ENCODE assay signal across 15 mouse cellular contexts in the genomic region with DNA sequence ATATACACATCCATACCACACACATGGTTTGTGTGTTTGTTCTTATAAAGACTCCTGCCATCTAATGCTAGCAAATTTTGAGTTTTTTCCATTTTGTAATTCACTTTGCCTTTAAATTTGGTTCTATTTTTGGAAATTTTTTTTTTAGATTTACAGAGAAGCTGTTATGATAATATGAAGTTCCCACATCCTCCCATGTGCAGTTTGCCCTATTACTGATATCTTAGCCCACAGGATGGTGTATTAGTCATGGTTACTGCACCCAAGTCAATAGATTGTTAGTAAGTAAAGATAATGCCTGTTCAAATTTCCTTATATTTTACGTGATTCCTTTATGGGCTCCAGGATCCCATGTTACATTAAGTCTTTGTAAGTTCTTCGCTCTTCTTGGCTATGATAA.
"Had no signal": no experiment of that assay in that cellular context is flagged by ENCODE, and none has a peak within 500 bp of the region (broad histone marks: within the 10 kb centered on the region; RNA-seq: fewer than 3 reads in every experiment).

No protein-coding gene starts in this region.

- H3K36me3 ChIP-seq: neural tube, embryonic 15.5 days; stomach, embryonic 15.5 days had no signal

- DNase-seq: retina, postnatal 1 day; right cerebral cortex, adult 18-20 months; right cerebral cortex, postnatal 14 days; right cerebral cortex, postnatal 25 days; right cerebral cortex, postnatal 4 days; spleen, adult 18-20 months; thymus, adult 18-20 months; thymus, adult 2 months; thymus, postnatal 14 days; thymus, postnatal 25 days; thymus, postnatal 36 days; thymus, postnatal 4 days had no signal

- H3K9ac ChIP-seq: neural tube, embryonic 15.5 days; stomach, embryonic 15.5 days had no signal

- H3K27me3 ChIP-seq: neural tube, embryonic 15.5 days; stomach, embryonic 15.5 days had no signal

- H3K9me3 ChIP-seq: neural tube, embryonic 15.5 days; stomach, embryonic 15.5 days had no signal

- H3K4me3 ChIP-seq: neural tube, embryonic 15.5 days; stomach, embryonic 15.5 days had no signal

- H3K4me1 ChIP-seq: neural tube, embryonic 15.5 days; stomach, embryonic 15.5 days had no signal

- H3K27ac ChIP-seq: neural tube, embryonic 15.5 days; stomach, embryonic 15.5 days; stomach, postnatal 0 days had no signal
